ENCODE assay signal across 11 mouse cellular contexts in genomic region chr10:58231088-58231487, GRCm38 (mm10). TPM values are rescaled to one million over a fixed set of nuclear protein-coding genes. Genes with fewer than 3 reads are reported as not detected.
DNase-seq lines count a peak whose midpoint lies in the region; ATAC-seq and TF ChIP-seq lines count a peak whose summit lies in the region.
"Not testable (repeated sequence)": the region's sequence is repeated elsewhere in the genome, so short reads cannot be mapped to it uniquely, and the experiment has no call there.
"Had no signal": no experiment of that assay in that cellular context is flagged by ENCODE, and none has a peak within 500 bp of the region (broad histone marks: within the 10 kb centered on the region; RNA-seq: fewer than 3 reads in every experiment).

No protein-coding gene starts in this region.

- not testable (repeated sequence) for H3K27ac ChIP-seq in embryonic facial prominence, embryonic 12.5 days; hindbrain, embryonic 11.5 days (ENCODE audit: low read depth, low read length); lung, embryonic 14.5 days (ENCODE audit: low read depth); stomach, embryonic 16.5 days (ENCODE audit: low read length)

- intact Hi-C loops in gastrocnemius, postnatal 14 days (cut with DNase I; ENCODE audit: low total_unique reads), result loop anchor here (5.0 kb wide), 1 partner anchor 789 kb away; no protein-coding TSS in a partner anchor

- H3K9ac ChIP-seq in embryonic facial prominence, embryonic 12.5 days; hindbrain, embryonic 11.5 days (ENCODE audit: low read depth, low read length); lung, embryonic 14.5 days; stomach, embryonic 16.5 days (ENCODE audit: low read length): not testable (repeated sequence)

- H3K4me2 ChIP-seq in embryonic facial prominence, embryonic 12.5 days (replicated peaks); hindbrain, embryonic 11.5 days (replicated peaks; ENCODE audit: low read depth, low read length); lung, embryonic 14.5 days; stomach, embryonic 16.5 days (ENCODE audit: low read depth, low read length): not testable (repeated sequence)

- H3K36me3 ChIP-seq in embryonic facial prominence, embryonic 12.5 days; hindbrain, embryonic 11.5 days (ENCODE audit: control insufficient read depth, insufficient read depth, low read length); lung, embryonic 14.5 days (ENCODE audit: insufficient read depth); stomach, embryonic 16.5 days (ENCODE audit: control insufficient read depth, insufficient read depth, low read length): not testable (repeated sequence)

- not testable (repeated sequence) for H3K27me3 ChIP-seq in embryonic facial prominence, embryonic 12.5 days; hindbrain, embryonic 11.5 days (ENCODE audit: control insufficient read depth, insufficient read depth, low read length); lung, embryonic 14.5 days (ENCODE audit: insufficient read depth, low read length); stomach, embryonic 16.5 days (ENCODE audit: control insufficient read depth, insufficient read depth, low read length)

- ATAC-seq in embryonic facial prominence, embryonic 12.5 days (ENCODE audit: insufficient number of reproducible peaks, insufficient read depth, low FRiP score, low TSS enrichment), result peak; percentile 42; the same call in 1 of the 2 replicates
- ATAC-seq in hindbrain, embryonic 11.5 days (ENCODE audit: low FRiP score), result peak; percentile 34
- ATAC-seq in lung, embryonic 14.5 days (ENCODE audit: insufficient read depth), result peak; percentile 33
- 0 out of 2 replicates have a peak, but pooled peaks have one; percentile 36 for ATAC-seq in monocyte, adult 5-6 weeks (replicated peaks; ENCODE audit: insufficient number of reproducible peaks, low FRiP score, low TSS enrichment, poor library complexity, severe bottlenecking)
- ATAC-seq in stomach, embryonic 16.5 days (ENCODE audit: insufficient read depth, low FRiP score), result peak; percentile 54

- peak; percentile 22 for DNase-seq in CD4-positive, CD25-positive, alpha-beta regulatory T cell, adult 2 months (ENCODE audit: low read depth, low spot score)
- DNase-seq in gastrocnemius, postnatal 14 days, result peak; percentile 45
- DNase-seq in hindbrain, embryonic 11.5 days (ENCODE audit: low spot score); lung, embryonic 14.5 days: not testable (repeated sequence)
- DNase-seq in kidney, postnatal 10 days, result peak; percentile 43

- not testable (repeated sequence) for H3K4me1 ChIP-seq in embryonic facial prominence, embryonic 12.5 days; hindbrain, embryonic 11.5 days (replicated peaks; ENCODE audit: control insufficient read depth, insufficient read depth, low read length); lung, embryonic 14.5 days (ENCODE audit: insufficient read depth); stomach, embryonic 16.5 days (ENCODE audit: control insufficient read depth, insufficient read depth, low read length)

- not testable (repeated sequence) for TF ChIP-seq CTCF in lung, embryonic 14.5 days (IDR thresholded peaks at IDR 0.05; ENCODE audit: low read depth)

- peaks cover 19% of the 10 kb centered on the region for H3K9me3 ChIP-seq in embryonic facial prominence, embryonic 12.5 days
- H3K9me3 ChIP-seq in hindbrain, embryonic 11.5 days (ENCODE audit: control insufficient read depth, low read length); stomach, embryonic 16.5 days (replicated peaks; ENCODE audit: control insufficient read depth, low read length): not testable (repeated sequence)
- peaks cover 15% of the 10 kb centered on the region for H3K9me3 ChIP-seq in lung, embryonic 14.5 days (ENCODE audit: low read depth, low read length)

- WGBS in embryonic facial prominence, embryonic 12.5 days, result 84% methylated on average over 5 of the region's 7 CpGs
- WGBS in hindbrain, embryonic 11.5 days, result 82% methylated on average over 4 of the region's 7 CpGs
- WGBS in lung, embryonic 14.5 days, result 83% methylated on average over 5 of the region's 7 CpGs
- 80% methylated on average over 5 of the region's 7 CpGs for WGBS in stomach, embryonic 16.5 days

- not testable (repeated sequence) for H3K4me3 ChIP-seq in embryonic facial prominence, embryonic 12.5 days; hindbrain, embryonic 11.5 days (ENCODE audit: low read depth, low read length); lung, embryonic 14.5 days (ENCODE audit: low read depth, low read length); stomach, embryonic 16.5 days (replicated peaks; ENCODE audit: low read length)

RNA-seq across cellular contexts. Expression of gene Duxf3, which starts 1.4 kb away (rescaled TPM):
- polyA plus RNA-seq in embryonic facial prominence, embryonic 12.5 days (2016; fragmentation: Nextera tagmentation; extraction: Ambion mirVana), result not detected in 2 replicates
- not detected for total RNA-seq in gastrocnemius, postnatal 14 days (2021)
- polyA plus RNA-seq in hindbrain, embryonic 11.5 days (2014; fragmentation: Nextera tagmentation; extraction: Ambion mirVana), result not detected in 2 replicates
- polyA plus RNA-seq in lung, embryonic 14.5 days (2014; fragmentation: Nextera tagmentation; extraction: Ambion mirVana), result not detected in 2 replicates
- total RNA-seq in monocyte, adult 5-6 weeks (2017), result not detected in 3 replicates
- not detected in 2 replicates for polyA plus RNA-seq in stomach, embryonic 16.5 days (2015; fragmentation: Nextera tagmentation; extraction: Ambion mirVana)
- total RNA-seq: layer of hippocampus, postnatal 36 days had no signal
- polyA plus RNA-seq: brain, embryonic 14.5 days; inflammation-experienced regulatory T-cells, adult 6 months had no signal

RNA-seq across cellular contexts. Expression of gene Gm4981, which starts 5.4 kb away (rescaled TPM):
- polyA plus RNA-seq in embryonic facial prominence, embryonic 12.5 days (2016; fragmentation: Nextera tagmentation; extraction: Ambion mirVana), result not detected in 2 replicates
- total RNA-seq in gastrocnemius, postnatal 14 days (2021), result not detected
- polyA plus RNA-seq in hindbrain, embryonic 11.5 days (2014; fragmentation: Nextera tagmentation; extraction: Ambion mirVana), result not detected in 2 replicates
- polyA plus RNA-seq in lung, embryonic 14.5 days (2014; fragmentation: Nextera tagmentation; extraction: Ambion mirVana), result not detected in 2 replicates
- 0.19 to 0.64 TPM in 2 of 3 replicates, not detected in the other for total RNA-seq in monocyte, adult 5-6 weeks (2017)
- polyA plus RNA-seq in stomach, embryonic 16.5 days (2015; fragmentation: Nextera tagmentation; extraction: Ambion mirVana), result not detected in 2 replicates
- total RNA-seq: layer of hippocampus, postnatal 36 days had no signal
- polyA plus RNA-seq: brain, embryonic 14.5 days; inflammation-experienced regulatory T-cells, adult 6 months had no signal

RNA-seq across cellular contexts. Expression of gene AW822073, which starts 6.4 kb away (rescaled TPM):
- not detected in 2 replicates for polyA plus RNA-seq in embryonic facial prominence, embryonic 12.5 days (2016; fragmentation: Nextera tagmentation; extraction: Ambion mirVana)
- total RNA-seq in gastrocnemius, postnatal 14 days (2021), result not detected
- not detected in 2 replicates for polyA plus RNA-seq in hindbrain, embryonic 11.5 days (2014; fragmentation: Nextera tagmentation; extraction: Ambion mirVana)
- polyA plus RNA-seq in lung, embryonic 14.5 days (2014; fragmentation: Nextera tagmentation; extraction: Ambion mirVana), result not detected in 2 replicates
- total RNA-seq in monocyte, adult 5-6 weeks (2017), result not detected in 3 replicates
- not detected in 2 replicates for polyA plus RNA-seq in stomach, embryonic 16.5 days (2015; fragmentation: Nextera tagmentation; extraction: Ambion mirVana)
- total RNA-seq: layer of hippocampus, postnatal 36 days had no signal
- polyA plus RNA-seq: brain, embryonic 14.5 days; inflammation-experienced regulatory T-cells, adult 6 months had no signal

RNA-seq across cellular contexts. Expression of gene Gcc2, which starts 24.2 kb away (rescaled TPM):
- 64.5 and 64.6 TPM in 2 replicates for polyA plus RNA-seq in embryonic facial prominence, embryonic 12.5 days (2016; fragmentation: Nextera tagmentation; extraction: Ambion mirVana)
- 10 to 100 TPM; 13.9 to 14.3 TPM for total RNA-seq in gastrocnemius, postnatal 14 days (2021)
- 49.4 and 56.1 TPM in 2 replicates for polyA plus RNA-seq in hindbrain, embryonic 11.5 days (2014; fragmentation: Nextera tagmentation; extraction: Ambion mirVana)
- polyA plus RNA-seq in lung, embryonic 14.5 days (2014; fragmentation: Nextera tagmentation; extraction: Ambion mirVana), result 69.1 and 89.9 TPM in 2 replicates
- total RNA-seq in monocyte, adult 5-6 weeks (2017), result 35.0 to 48.5 TPM (median 37.9 TPM) in 3 replicates
- polyA plus RNA-seq in stomach, embryonic 16.5 days (2015; fragmentation: Nextera tagmentation; extraction: Ambion mirVana), result 49.7 and 67.0 TPM in 2 replicates
